Mouse (Mus musculus) heart, embryonic 14.5 days (tissue): ENCODE measurements around the gene Ptprk. TPM values are rescaled to one million over a fixed set of nuclear protein-coding genes. Genes with fewer than 3 reads are reported as not detected.

Experiments
- ATAC-seq: fragments of 200-750 bp; cut with Nextera tagmentation; 2 replicates; pipeline ENCODE4 v1.8.0; 2017; ENCODE audit warnings: low read depth, moderate TSS enrichment; ENCODE audit not compliant: insufficient number of reproducible peaks, insufficient read depth, low FRiP score
- H3K27ac ChIP-seq, 2 experiments: fragments of 200-500 bp in 1 of 2; fragments of 300-500 bp in 1 of 2; sonication (generic) in 1 of 2; replicated peaks in 1 of 2; 2 replicates each; pipeline ENCODE4 v1.5.1; 2012 to 2014; ENCODE audit warnings: low read depth in 2 of 2, low read length in 2 of 2, control low read depth in 1 of 2, mild to moderate bottlenecking in 1 of 2, mixed read lengths in 1 of 2; ENCODE audit not compliant: control insufficient read depth in 1 of 2, insufficient read depth in 1 of 2
- H3K27me3 ChIP-seq: fragments of 300-500 bp; sonication (generic); 2 replicates; pipeline ENCODE4 v1.6.1; 2014; ENCODE audit warnings: mild to moderate bottlenecking, low read length, control low read depth; ENCODE audit not compliant: control insufficient read depth, insufficient read depth
- H3K36me3 ChIP-seq: fragments of 300-500 bp; sonication (generic); 2 replicates; pipeline ENCODE4 v1.6.1; 2014; ENCODE audit warnings: mild to moderate bottlenecking, control low read depth, low read length, mixed read lengths; ENCODE audit not compliant: control insufficient read depth, insufficient read depth
- H3K4me1 ChIP-seq, 2 experiments: fragments of 200-500 bp in 1 of 2; fragments of 300-500 bp in 1 of 2; sonication (generic) in 1 of 2; 2 replicates each; pipeline ENCODE4 v1.6.1; 2012 to 2014; ENCODE audit warnings: low read length in 2 of 2, control low read depth in 1 of 2, mixed read lengths in 1 of 2; ENCODE audit not compliant: control insufficient read depth in 2 of 2, insufficient read depth in 2 of 2
- H3K4me2 ChIP-seq: fragments of 300-500 bp; sonication (generic); 2 replicates; pipeline ENCODE4 v1.6.1; 2014; ENCODE audit warnings: mild to moderate bottlenecking, low read length
- H3K4me3 ChIP-seq, 2 experiments: fragments of 200-500 bp in 1 of 2; fragments of 300-500 bp in 1 of 2; sonication (generic) in 1 of 2; 2 replicates each; pipeline ENCODE4 v1.5.1; 2012 to 2014; ENCODE audit warnings: low read length in 2 of 2, mild to moderate bottlenecking in 2 of 2, control low read depth in 1 of 2, low read depth in 1 of 2, moderate library complexity in 1 of 2; ENCODE audit not compliant: control insufficient read depth in 1 of 2, insufficient read depth in 1 of 2
- H3K9ac ChIP-seq: fragments of 300-500 bp; sonication (generic); 2 replicates; pipeline ENCODE4 v1.6.1; 2014; ENCODE audit warnings: mild to moderate bottlenecking, low read length
- H3K9me3 ChIP-seq: fragments of 300-500 bp; sonication (generic); 2 replicates; pipeline ENCODE4 v1.6.1; 2016; ENCODE audit warnings: low read length, control low read depth; ENCODE audit not compliant: control insufficient read depth
- WGBS: fragments of 180-500 bp; shearing (Covaris S2); extraction: QIAGEN DNeasy Blood & Tissue Kit; methylation state at CpG from one replicate; pipeline ENCODE4 v1.1.7; 2014; 5-methylcytosine and 5-hydroxymethylcytosine counted together
- polyA plus RNA-seq: library from polyadenylated mRNA; unstranded; fragments of >200 nt; fragmentation: Nextera tagmentation; extraction: Ambion mirVana; gene quantifications from 2 replicates; pipeline ENCODE4 v1.2.1, GENCODE M21; 2014

Gene Ptprk
- polyA plus RNA-seq, 1 experiment from 2014 or later = 43.6 TPM

DNA sequence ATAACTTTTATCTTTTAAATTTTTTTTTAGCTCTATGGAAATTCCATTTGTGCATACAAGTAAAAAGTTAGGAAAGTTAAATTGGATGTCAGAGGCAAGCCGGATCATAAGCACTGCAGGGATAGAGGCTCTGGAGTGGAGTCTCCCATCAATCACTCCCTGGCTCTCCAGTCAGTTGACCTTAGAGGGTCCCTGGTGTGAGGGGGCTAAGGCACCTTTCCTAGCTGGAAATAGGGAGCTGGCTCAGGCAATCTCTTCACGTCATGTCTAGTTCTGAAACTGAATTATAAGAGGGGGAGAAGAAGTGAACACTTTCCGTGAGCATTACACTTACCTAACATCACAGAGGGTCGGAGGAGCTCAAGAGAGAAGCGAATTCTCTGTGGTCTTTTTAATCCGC, 110.1 kb downstream of the Ptprk start:
- Histone ChIP-seq H3K27ac (no peak overlapping the region), H3K36me3 (no peaks in the 10 kb centered on the region), H3K9me3 (no peaks in the 10 kb centered on the region), H3K4me1 (peaks cover 7 to 18% of the 10 kb centered on the region in 2 experiments), H3K4me3 (no peak overlapping the region), H3K4me2 (no peak overlapping the region), H3K27me3 (no peaks in the 10 kb centered on the region), H3K9ac (no peak overlapping the region)
- ATAC-seq = no peak
- WGBS = 66% methylated on average over 6 of the region's 6 CpGs

DNA sequence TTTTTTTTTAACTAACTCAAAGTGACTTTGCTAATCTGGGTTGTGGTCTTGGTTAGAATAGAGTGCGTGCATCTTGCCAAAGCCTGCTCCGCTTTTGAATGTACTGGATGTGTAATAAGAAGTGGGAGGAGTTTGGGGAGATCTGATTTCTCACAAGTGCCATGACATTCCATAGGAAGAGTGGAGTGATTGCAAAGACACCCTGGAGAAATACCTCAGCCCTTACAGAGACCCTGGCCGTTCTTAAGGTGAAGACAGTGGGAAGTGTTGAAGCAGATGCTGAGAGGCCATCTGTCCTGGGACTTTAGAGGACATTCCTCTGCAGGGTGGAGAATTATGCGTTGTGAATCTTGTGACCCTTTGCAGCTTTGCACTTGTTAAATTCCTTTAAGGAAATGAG, 110.7 kb downstream of the Ptprk start:
- 28% methylated on average over 4 of the region's 4 CpGs for WGBS
- H3K9ac ChIP-seq = no peak overlapping the region
- peaks cover 7 to 17% of the 10 kb centered on the region in 2 experiments for H3K4me1 ChIP-seq
- no peaks in the 10 kb centered on the region for H3K27me3 ChIP-seq
- H3K27ac ChIP-seq = no peak overlapping the region
- H3K4me2 ChIP-seq = no peak overlapping the region
- no peak for ATAC-seq
- no peak overlapping the region for H3K4me3 ChIP-seq
- no peaks in the 10 kb centered on the region for H3K36me3 ChIP-seq
- H3K9me3 ChIP-seq = no peaks in the 10 kb centered on the region

DNA sequence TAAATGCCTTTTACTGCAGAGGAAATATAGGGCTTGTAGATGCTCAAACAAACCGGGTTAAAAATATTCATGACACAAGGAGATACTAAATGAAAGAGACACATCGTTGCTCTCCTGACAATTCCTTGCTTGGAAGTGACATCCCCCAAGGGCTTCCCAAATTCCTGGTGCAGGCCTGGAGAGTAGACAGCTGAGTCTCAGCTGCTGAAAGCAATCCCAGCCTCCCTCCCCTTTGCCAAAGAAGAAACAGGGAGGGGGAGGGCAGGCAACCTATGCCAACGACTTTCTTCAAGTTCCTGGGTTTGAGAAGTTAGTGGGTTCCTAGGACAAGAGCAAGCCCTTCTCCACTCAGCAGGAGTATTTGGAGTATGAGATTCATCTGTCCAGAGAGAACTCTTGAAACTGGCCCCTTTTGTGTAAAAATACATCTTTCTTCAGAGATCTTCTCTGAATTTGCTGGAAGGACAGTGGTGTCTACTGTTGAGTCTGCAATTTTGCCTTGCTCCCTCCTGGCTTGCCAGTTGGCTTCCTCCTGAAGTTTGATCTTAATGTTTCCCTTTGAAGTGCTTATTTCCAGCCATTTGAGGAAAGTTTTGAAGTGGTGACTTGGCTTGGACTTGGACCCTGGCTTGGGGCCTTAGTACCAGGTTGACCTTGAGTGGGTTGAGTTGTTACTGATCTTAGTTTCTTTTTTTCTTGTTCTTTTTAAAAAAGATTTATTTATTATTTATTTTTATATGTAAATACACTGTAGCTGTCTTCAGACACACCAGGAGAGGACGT, 111.6 kb downstream of the Ptprk start:
- no peak for ATAC-seq
- Histone ChIP-seq H3K27ac (no peak overlapping the region), H3K36me3 (no peaks in the 10 kb centered on the region), H3K9ac (no peak overlapping the region), H3K4me3 (no peak overlapping the region), H3K9me3 (no peaks in the 10 kb centered on the region), H3K4me1 (peaks cover 7 to 17% of the 10 kb centered on the region in 2 experiments), H3K27me3 (no peaks in the 10 kb centered on the region), H3K4me2 (no peak overlapping the region)
- 31% methylated on average over 4 of the region's 4 CpGs for WGBS

DNA sequence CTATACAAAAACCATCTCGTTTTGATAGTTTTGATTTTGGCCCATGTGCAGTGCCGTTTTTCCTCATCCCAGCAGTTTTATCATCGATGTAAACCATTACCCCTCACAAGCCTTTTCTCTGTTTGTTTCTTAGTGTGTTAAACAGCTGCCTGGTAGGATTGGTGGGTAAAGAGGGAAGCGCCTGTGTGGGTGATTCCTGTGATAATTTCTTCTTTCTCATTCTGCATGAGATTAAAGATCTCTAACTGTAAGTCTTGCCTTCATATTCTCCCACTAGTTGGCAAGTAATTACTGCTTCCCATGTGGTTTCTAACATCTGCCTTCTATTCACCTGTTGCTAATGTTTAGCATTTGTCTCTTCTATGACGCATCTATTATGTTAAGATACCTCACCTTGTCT, 116.8 kb downstream of the Ptprk start:
- no peaks in the 10 kb centered on the region; a peak in 1 of 4 replicates for H3K4me1 ChIP-seq
- H3K4me3 ChIP-seq = no peak overlapping the region
- 83% methylated on average over 5 of the region's 5 CpGs for WGBS
- no peak for ATAC-seq
- H3K9ac ChIP-seq = no peak overlapping the region
- H3K36me3 ChIP-seq = no peaks in the 10 kb centered on the region
- H3K27me3 ChIP-seq = no peaks in the 10 kb centered on the region
- no peaks in the 10 kb centered on the region for H3K9me3 ChIP-seq
- H3K27ac ChIP-seq = no peak overlapping the region
- no peak overlapping the region for H3K4me2 ChIP-seq

DNA sequence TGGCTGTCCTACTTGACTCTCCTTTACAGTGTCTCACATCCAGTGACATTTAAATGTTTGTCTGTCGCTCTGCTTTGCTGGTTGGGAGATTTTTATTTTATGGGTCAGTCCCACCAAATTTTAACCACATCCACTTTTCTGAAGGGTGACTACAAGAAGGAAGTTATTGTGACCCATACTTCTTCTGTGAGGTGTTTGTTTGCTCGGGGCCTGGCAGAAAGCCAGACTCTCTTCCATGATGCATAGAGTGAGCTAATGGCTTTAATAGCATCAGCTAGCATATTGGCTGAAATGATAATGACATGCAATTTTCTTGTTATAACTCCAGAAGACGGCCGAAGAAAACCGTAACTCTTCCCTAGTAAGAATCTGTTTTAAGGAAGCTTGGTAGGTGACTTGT, 119.0 kb downstream of the Ptprk start:
- no peak overlapping the region for H3K4me2 ChIP-seq
- H3K36me3 ChIP-seq = no peaks in the 10 kb centered on the region
- ATAC-seq = no peak
- H3K27me3 ChIP-seq = no peaks in the 10 kb centered on the region
- 94% methylated on average over 5 of the region's 5 CpGs for WGBS
- H3K27ac ChIP-seq = no peak overlapping the region
- H3K9ac ChIP-seq = no peak overlapping the region
- no peak overlapping the region for H3K4me3 ChIP-seq
- H3K9me3 ChIP-seq = no peaks in the 10 kb centered on the region
- no peaks in the 10 kb centered on the region for H3K4me1 ChIP-seq

DNA sequence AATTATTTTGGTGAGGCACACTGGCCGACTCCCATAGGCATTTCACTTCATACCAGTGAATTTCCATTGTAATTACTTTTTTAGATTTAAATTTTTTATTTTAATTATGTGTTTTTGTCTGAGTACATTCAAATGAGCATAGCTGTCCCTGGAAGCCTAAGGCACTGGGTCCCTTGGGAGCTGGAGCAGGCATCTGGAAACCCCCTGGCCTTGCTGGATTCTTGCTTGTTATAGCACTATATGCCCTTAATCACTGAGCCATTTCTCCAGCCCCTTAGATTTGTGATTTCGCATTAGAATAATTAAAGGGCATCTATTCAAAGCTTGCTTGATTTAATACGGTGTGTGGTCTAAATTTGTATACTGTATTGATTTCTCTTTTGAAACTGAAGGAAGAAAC, 126.0 kb downstream of the Ptprk start:
- peaks cover 0 to 5% of the 10 kb centered on the region in 2 experiments; a peak in 2 of 4 replicates for H3K4me1 ChIP-seq
- 92% methylated on average over 3 of the region's 3 CpGs for WGBS
- no peak overlapping the region for H3K4me3 ChIP-seq
- ATAC-seq = no peak
- H3K36me3 ChIP-seq = no peaks in the 10 kb centered on the region
- no peak overlapping the region for H3K4me2 ChIP-seq
- H3K9me3 ChIP-seq = no peaks in the 10 kb centered on the region
- no peak overlapping the region for H3K9ac ChIP-seq
- H3K27ac ChIP-seq = no peak overlapping the region
- no peaks in the 10 kb centered on the region for H3K27me3 ChIP-seq

DNA sequence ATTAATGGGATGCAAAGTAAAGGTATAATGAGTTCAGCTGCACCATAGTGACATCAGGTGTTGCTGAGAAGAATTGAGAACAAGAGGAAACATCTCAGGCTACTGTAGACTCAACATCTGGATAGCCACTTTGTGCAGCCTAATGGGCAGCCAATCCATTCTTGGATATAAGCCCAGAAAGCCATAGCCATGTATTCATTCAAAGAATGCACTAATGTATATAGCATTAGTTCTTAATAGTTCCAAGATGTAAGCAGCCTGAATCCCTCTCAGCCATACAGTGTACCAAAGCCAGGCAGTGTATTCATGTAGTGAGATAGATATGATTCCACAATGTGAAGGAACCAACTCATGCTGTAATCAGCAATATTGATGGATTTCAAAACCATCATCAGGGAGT, 134.8 kb downstream of the Ptprk start:
- Histone ChIP-seq H3K36me3 (no peaks in the 10 kb centered on the region), H3K4me3 (no peak overlapping the region), H3K27me3 (no peaks in the 10 kb centered on the region), H3K9me3 (no peaks in the 10 kb centered on the region), H3K27ac (no peak overlapping the region), H3K4me1 (peaks cover 0 to 15% of the 10 kb centered on the region in 2 experiments; a peak in 2 of 4 replicates), H3K9ac (no peak overlapping the region), H3K4me2 (no peak overlapping the region)
- no peak for ATAC-seq

DNA sequence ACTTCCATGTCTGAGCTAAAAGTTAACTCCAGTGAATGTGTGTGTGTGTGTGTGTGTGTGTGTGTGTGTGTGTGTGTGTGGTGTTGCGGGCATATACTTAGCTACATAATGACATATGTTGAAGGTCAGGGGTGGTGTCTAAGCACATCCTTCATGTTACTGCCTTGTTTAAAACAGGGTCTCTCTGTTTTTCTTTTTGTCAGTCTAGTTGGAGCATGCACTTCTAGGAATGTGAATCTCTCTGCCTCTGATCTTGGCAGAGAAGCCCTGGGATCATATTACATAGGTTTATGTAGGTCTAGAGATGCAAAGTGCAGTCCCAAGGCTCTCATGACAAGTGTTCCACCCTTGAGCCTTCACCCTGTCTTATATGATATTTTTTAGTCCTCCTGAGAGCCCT, 137.5 kb downstream of the Ptprk start:
- Histone ChIP-seq H3K9me3 (no peaks in the 10 kb centered on the region), H3K27me3 (no peaks in the 10 kb centered on the region), H3K36me3 (no peaks in the 10 kb centered on the region), H3K4me1 (peaks cover 0 to 15% of the 10 kb centered on the region in 2 experiments; a peak in 2 of 4 replicates), H3K4me3 (no peak overlapping the region), H3K27ac (no peak overlapping the region), H3K9ac (no peak overlapping the region), H3K4me2 (no peak overlapping the region)
- ATAC-seq = no peak
- WGBS = 73% methylated on average over 1 of the region's 1 CpGs
